Mouse (Mus musculus): ENCODE measurements at regions not wholly inside any gene's neighbourhood (a gene's known extent, or its start where the extent isn't known, plus 50 kb on each side); places are given as distances from the start of the nearest gene placed in this dataset.

DNA sequence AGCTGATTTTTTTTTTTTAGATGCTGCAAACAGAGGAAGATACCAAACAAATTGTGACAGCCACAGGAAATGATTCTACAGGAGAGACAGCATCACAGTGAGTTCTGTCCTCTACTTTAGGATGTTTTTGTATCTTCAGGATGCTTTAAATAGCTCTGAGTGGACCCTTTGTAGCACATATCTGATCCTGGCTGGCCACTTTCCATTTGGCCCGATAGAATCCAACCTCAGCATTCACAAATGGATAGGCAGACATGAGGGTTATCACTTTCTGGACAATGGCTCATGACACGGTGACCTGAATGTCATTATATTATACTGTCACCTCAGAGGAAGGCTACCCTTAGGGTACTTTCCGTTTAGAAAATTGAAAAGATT lies 379.3 kb downstream of the Gm10295 start:
- DNase-seq (ENCODE audit: low read depth, low spot score) (no peak), ATAC-seq (no peak)
- TF ChIP-seq CTCF (IDR thresholded peaks at IDR 0.05) = no peak
- CTCF ChIA-PET = no interaction called here
- H3K27me3 ChIP-seq = peaks cover 30% of the 10 kb centered on the region
- in situ Hi-C loops (cut with MboI; ENCODE audit: low pct_unique_long_range_greater_than_20kb) = no loop called here
- POLR2A ChIA-PET = no interaction called here

DNA sequence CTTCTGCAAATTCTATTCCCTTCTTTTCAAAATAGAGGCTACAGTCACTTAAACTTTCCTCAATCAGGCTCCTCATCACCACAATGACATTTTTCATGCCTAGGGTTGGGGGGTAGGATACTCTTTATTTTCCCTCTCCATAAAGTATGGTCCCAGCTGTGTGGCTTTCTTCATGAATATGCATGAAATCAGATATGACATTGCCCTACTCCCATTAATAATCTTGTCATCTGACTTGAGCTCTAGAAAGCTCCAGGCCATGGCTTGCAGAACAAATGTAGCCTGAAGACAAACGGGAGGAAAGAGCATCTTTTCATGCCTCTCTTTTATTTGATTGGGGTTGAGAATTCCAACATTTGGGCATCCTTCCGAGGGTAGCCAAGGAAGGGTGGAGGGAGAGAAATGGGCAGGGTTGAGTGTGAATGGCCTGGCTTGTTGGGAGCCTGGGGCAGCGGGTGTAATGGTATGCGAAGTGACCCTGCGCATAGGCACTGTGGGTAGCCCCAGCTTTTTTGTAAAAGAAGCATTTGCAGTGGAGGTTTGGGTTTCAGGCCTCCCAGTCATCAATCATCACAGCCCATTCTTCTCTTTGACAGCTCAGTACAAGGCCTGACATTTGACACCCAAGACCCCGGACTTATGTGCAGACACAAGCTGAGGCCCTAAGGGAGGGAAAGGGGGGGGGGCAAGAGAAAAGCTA lies 379.8 kb downstream of the Gm10295 start:
- peaks cover 28% of the 10 kb centered on the region for H3K27me3 ChIP-seq
- DNase-seq (ENCODE audit: low read depth, low spot score) (no peak), ATAC-seq (no peak)
- no peak for TF ChIP-seq CTCF (IDR thresholded peaks at IDR 0.05)
- ChIA-PET POLR2A (no interaction called here), CTCF (no interaction called here)
- in situ Hi-C loops (cut with MboI; ENCODE audit: low pct_unique_long_range_greater_than_20kb) = no loop called here

DNA sequence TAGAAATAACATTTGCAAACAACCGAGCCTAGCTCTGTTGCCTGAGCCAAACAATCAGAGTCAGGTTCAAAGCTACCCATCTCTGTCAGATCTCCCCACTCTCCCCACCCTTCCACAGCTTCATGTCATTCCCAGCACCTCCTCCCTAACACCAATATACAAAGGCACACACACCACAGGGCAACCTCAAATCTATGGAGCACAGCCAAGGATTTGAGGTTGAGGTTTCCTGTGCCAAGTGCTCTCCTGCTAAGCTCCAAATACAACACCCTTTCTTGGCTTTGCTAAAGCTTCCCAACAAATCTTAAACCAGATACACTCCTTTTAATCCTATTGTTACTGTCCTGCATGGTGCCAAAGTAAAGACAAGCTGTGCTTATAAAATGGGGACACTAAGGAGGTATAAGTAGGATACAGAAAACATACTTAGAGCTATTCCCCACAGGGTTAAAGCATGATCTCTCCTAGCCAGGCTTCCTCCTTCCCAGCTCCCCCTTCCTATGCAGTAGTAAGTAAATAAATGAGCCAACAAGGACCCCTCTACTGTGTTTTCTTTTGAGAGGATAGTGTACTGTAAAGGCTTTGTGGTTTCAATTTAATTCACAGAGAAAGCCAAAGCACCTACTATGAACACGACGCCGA lies 398.8 kb downstream of the Gm10295 start:
- no peak for TF ChIP-seq CTCF (IDR thresholded peaks at IDR 0.05)
- ATAC-seq (peak; percentile 86), DNase-seq (ENCODE audit: low read depth, low spot score) (peak; percentile 51)
- in situ Hi-C loops (cut with MboI; ENCODE audit: low pct_unique_long_range_greater_than_20kb) = no loop called here
- ChIA-PET CTCF (no interaction called here), POLR2A (no interaction called here)
- no peaks in the 10 kb centered on the region for H3K27me3 ChIP-seq

DNA sequence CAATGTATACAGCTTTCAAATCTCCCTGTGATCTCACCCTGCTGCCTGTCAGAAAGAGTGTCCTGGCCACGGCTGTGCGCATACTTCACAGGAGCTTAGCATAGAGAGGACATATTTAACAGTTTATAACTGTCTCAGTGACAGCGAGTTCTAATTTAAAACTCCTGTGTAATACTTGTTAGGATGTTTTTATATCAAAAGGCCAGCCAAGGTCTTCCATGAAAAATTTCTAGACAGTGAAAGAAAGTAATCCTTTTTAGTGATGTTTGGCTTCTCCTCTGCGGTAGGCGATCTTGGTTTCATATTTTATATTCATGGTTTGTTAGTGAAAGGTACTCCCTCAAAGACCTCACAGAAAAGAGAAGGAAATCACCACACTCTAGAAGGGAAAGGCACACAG lies 403.0 kb downstream of the Gm10295 start:
- no peak for TF ChIP-seq CTCF (IDR thresholded peaks at IDR 0.05)
- no peak for DNase-seq (ENCODE audit: low read depth, low spot score)
- CTCF ChIA-PET = no interaction called here

DNA sequence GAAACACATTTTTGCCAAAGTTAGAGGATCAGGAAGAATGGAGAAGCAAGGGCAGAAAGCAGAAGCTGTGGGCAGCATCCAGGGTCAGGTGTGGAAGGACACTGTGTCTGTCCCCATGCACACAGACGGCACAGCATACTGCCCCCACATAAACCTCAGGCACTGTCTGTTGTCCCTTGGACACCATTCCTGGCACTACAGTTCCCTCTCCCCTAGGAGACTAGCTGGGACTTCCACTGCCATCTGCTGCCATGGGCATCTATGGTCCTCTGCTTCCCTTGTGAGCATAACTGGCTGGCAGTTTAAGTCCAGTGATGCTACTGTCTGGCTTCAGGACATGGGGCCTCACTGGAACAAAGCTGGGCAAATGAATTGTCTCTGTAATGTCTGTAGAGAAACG lies 405.0 kb downstream of the Gm10295 start:
- TF ChIP-seq CTCF (IDR thresholded peaks at IDR 0.05) = no peak
- ATAC-seq (no peak), DNase-seq (ENCODE audit: low read depth, low spot score) (no peak)
- H3K27me3 ChIP-seq = no peaks in the 10 kb centered on the region
- CTCF ChIA-PET = no interaction called here
- in situ Hi-C loops (cut with MboI; ENCODE audit: low pct_unique_long_range_greater_than_20kb) = no loop called here
- POLR2A ChIA-PET = no interaction called here

More for the DNA sequence above, 403.0 kb downstream of the Gm10295 start:
- POLR2A ChIA-PET = no interaction called here
- no peak for ATAC-seq
- H3K27me3 ChIP-seq = no peaks in the 10 kb centered on the region
- in situ Hi-C loops (cut with MboI; ENCODE audit: low pct_unique_long_range_greater_than_20kb) = no loop called here

DNA sequence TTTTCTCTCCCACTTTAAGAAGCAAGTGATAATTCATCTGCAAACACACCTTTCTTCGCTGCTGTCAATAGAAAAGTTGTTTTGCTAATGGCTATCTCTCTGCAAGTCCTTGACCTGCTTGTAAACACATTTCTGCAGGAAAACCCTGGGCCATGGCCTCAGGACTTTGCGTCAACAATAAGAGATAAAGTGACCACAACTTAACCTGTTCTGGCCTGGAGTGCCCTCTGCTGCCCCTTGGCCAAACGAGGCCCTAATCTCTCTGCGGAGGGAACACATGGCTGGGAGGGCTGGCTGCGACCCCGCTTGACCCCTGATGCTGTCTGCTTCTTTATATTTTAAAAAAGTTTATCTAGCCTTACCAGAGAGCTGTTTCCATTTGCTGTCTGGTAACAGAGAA lies 420.4 kb downstream of the Gm10295 start:
- no peak for TF ChIP-seq CTCF (IDR thresholded peaks at IDR 0.05)
- ChIA-PET POLR2A (interaction anchor here (0.6 kb wide), 1 partner anchor 10 kb away, joined by 4 read pairs; no protein-coding TSS in a partner anchor), CTCF (no interaction called here)
- in situ Hi-C loops (cut with MboI; ENCODE audit: low pct_unique_long_range_greater_than_20kb) = no loop called here
- ATAC-seq (no peak), DNase-seq (ENCODE audit: low read depth, low spot score) (no peak)
- no peaks in the 10 kb centered on the region for H3K27me3 ChIP-seq

DNA sequence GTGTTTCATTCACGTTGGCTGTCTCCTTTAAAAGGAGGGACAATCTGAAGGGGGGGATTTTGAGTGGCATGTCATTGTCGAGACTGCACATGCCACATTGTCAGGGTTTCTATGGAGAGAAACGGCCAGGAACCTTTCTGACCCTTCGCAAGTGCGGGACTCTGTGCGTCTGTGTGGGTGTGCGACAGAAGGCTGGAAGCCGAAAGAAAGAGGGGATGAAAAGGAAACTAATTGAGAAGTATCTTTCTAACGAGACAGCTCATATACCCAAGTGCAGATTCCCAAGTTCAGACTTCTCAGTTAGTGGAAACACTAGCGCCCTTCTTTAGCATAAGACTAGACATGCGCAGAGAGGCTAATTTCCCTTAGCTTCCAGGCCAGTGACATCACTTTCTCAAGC lies 421.4 kb downstream of the Gm10295 start:
- POLR2A ChIA-PET = no interaction called here
- no peak for ATAC-seq

DNA sequence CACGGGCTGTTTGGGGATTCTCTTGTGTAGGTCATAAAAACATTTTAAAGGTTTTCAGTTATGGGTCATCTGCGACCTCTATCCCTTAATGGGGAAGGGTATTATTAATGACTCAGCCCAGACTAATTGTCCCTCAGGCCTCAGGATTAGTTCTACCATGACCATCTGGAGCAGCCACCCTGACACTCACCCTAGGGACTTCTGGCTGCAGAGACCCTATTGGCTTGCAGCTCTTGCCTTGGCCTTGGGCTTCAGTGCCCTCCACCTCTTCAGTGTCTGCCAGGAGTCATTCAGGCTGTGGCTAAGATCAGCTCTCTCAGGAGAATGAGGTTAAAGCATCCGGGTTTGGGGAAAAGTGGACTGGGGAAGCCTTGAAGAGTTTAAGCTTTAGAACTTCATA lies 423.3 kb downstream of the Gm10295 start:
- DNase-seq (ENCODE audit: low read depth, low spot score) (no peak), ATAC-seq (no peak)
- ChIA-PET CTCF (no interaction called here), POLR2A (interaction anchor here (0.7 kb wide), 1 partner anchor 582 kb away, joined by 3 read pairs; no protein-coding TSS in a partner anchor)
- in situ Hi-C loops (cut with MboI; ENCODE audit: low pct_unique_long_range_greater_than_20kb) = no loop called here
- TF ChIP-seq CTCF (IDR thresholded peaks at IDR 0.05) = no peak
- H3K27me3 ChIP-seq = no peaks in the 10 kb centered on the region

More for the DNA sequence above, 421.4 kb downstream of the Gm10295 start:
- H3K27me3 ChIP-seq = no peaks in the 10 kb centered on the region
- CTCF ChIA-PET = no interaction called here
- in situ Hi-C loops (cut with MboI; ENCODE audit: low pct_unique_long_range_greater_than_20kb) = no loop called here
- DNase-seq (ENCODE audit: low read depth, low spot score) = no peak
- no peak for TF ChIP-seq CTCF (IDR thresholded peaks at IDR 0.05)

DNA sequence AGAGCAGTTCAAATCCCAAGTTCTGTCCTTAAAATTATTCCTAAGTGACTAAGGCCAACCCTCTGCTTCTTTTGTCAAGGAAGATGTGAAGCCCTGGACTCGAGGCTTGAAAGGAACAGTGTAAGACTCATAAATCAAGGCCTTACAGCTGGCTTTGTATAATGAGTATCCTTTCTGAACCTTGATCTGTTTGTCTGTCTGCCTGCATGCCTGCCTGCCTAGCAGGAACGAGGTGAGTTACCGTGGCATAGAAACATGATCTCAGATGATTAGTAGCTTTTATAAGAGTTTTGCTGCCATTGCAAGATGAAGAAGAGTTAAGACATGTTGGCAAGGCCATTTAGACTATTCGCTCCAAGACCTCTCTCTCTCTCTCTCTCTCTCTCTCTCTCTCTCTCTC lies 434.3 kb downstream of the Gm10295 start:
- ATAC-seq (no peak), DNase-seq (ENCODE audit: low read depth, low spot score) (no peak)
- no peaks in the 10 kb centered on the region for H3K27me3 ChIP-seq
- TF ChIP-seq CTCF (IDR thresholded peaks at IDR 0.05) = no peak
- ChIA-PET POLR2A (no interaction called here), CTCF (no interaction called here)
- in situ Hi-C loops (cut with MboI; ENCODE audit: low pct_unique_long_range_greater_than_20kb) = no loop called here

DNA sequence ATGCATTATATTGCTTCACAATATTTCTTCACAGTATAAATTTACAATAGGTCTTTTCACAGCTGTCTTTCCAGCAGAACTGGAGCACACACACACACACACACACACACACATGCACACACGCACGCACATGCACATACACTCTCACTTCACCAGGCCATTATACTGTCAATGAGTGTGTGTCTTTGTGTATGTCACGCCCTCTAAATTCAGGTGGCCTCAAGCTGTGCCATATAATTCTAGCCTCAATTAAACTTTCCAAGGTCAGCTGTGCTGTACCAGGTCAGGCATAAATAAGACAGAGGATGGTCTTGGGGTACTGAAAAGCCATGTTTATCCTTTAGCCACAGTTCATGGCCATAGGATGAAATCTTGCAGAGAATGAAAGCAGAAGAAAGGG lies 442.4 kb downstream of the Gm10295 start:
- in situ Hi-C loops (cut with MboI; ENCODE audit: low pct_unique_long_range_greater_than_20kb) = no loop called here
- no peak for TF ChIP-seq CTCF (IDR thresholded peaks at IDR 0.05)
- ChIA-PET CTCF (no interaction called here), POLR2A (interaction anchor here (0.6 kb wide), 1 partner anchor 20 kb away, joined by 3 read pairs; no protein-coding TSS in a partner anchor)
- no peak for DNase-seq (ENCODE audit: low read depth, low spot score)
- peaks cover 19% of the 10 kb centered on the region for H3K27me3 ChIP-seq
- no peak for ATAC-seq

DNA sequence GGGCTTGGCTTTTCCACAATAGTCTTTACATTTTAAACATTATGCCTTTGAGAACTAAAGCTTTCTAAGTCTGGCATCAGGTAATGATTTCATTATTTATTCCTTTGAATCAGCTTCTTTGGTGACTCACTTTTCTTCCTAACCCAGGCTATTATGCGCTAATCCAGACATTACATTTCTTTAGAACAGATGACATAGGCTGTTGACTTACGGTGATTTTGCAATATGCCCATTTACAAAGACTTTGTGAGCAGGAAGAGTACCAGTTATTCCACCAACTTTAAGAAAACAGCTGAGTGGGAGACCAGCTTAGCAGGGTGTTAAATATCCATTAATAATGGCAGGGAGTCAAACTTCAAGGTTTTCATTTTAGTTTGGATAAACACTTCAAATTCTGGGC lies 459.6 kb downstream of the Gm10295 start:
- ATAC-seq = no peak
- in situ Hi-C loops (cut with MboI; ENCODE audit: low pct_unique_long_range_greater_than_20kb) = no loop called here
- no peak for TF ChIP-seq CTCF (IDR thresholded peaks at IDR 0.05)
- ChIA-PET POLR2A (interaction anchor here (0.6 kb wide), 1 partner anchor 439 kb away, joined by 3 read pairs; no protein-coding TSS in a partner anchor), CTCF (no interaction called here)
- H3K27me3 ChIP-seq = no peaks in the 10 kb centered on the region
- peak; percentile 33 for DNase-seq (ENCODE audit: low read depth, low spot score)

DNA sequence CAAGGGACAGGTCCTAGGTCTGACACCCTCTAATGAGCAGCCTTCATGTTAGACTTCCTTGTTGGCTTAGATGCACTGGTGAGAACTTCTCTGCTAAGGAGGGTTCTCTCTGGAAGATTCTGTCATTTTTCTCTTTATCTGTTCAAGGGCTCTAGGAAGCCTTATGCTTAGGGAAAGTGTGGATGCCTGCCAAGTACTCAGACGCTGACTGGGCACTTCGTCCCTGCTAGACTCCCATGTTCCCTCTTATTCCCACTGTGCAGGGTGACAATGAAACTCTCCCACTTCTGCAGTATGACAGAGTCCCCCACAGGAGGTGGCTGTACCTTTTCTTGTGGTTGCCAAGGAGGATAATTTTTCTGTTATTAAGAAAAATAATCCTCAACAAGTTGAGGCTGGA lies 470.8 kb downstream of the Gm10295 start:
- TF ChIP-seq CTCF (IDR thresholded peaks at IDR 0.05) = no peak
- no peaks in the 10 kb centered on the region for H3K27me3 ChIP-seq
- POLR2A ChIA-PET = no interaction called here
- no peak for DNase-seq (ENCODE audit: low read depth, low spot score)
- CTCF ChIA-PET = no interaction called here
- ATAC-seq = no peak
- in situ Hi-C loops (cut with MboI; ENCODE audit: low pct_unique_long_range_greater_than_20kb) = no loop called here

All from Patski (cell line).